Mouse (Mus musculus): ENCODE measurements at regions not wholly inside any gene's neighbourhood (a gene's known extent, or its start where the extent isn't known, plus 50 kb on each side); places are given as distances from the start of the nearest gene placed in this dataset.

GRCm38 (mm10) chr9:52301521-52301920 lies 133.1 kb upstream of the Zc3h12c start:
- no peak for DNase-seq (ENCODE audit: low spot score in 2 of 2)

GRCm38 (mm10) chr9:52298329-52298728 lies 130.0 kb upstream of the Zc3h12c start:
- DNase-seq (ENCODE audit: low spot score in 2 of 2) = peak; percentile 22 to 36

- no peak for DNase-seq (ENCODE audit: low spot score in 2 of 2)
These were observed 126.3 kb upstream of the Zc3h12c start for GRCm38 (mm10) chr9:52294699-52295098.

- no peak for DNase-seq (ENCODE audit: low spot score in 2 of 2)
These were observed 120.7 kb upstream of the Zc3h12c start for GRCm38 (mm10) chr9:52289069-52289468.

GRCm38 (mm10) chr9:52287761-52288275 lies 119.4 kb upstream of the Zc3h12c start:
- no peak for DNase-seq (ENCODE audit: low spot score in 2 of 2)

GRCm38 (mm10) chr9:52287246-52287651 lies 118.9 kb upstream of the Zc3h12c start:
- DNase-seq (ENCODE audit: low spot score in 2 of 2) = peak; percentile 64 to 78

GRCm38 (mm10) chr9:52286104-52286503 lies 117.7 kb upstream of the Zc3h12c start:
- no peak for DNase-seq (ENCODE audit: low spot score in 2 of 2)

GRCm38 (mm10) chr9:52283558-52283957 lies 115.2 kb upstream of the Zc3h12c start:
- no peak for DNase-seq (ENCODE audit: low spot score in 2 of 2)

GRCm38 (mm10) chr9:52280995-52281394 lies 112.6 kb upstream of the Zc3h12c start:
- DNase-seq (ENCODE audit: low spot score in 2 of 2) = no peak

- no peak for DNase-seq (ENCODE audit: low spot score in 2 of 2)
These were observed 112.2 kb upstream of the Zc3h12c start for GRCm38 (mm10) chr9:52280556-52280955.

GRCm38 (mm10) chr9:52278701-52279023 lies 110.3 kb upstream of the Zc3h12c start:
- DNase-seq (ENCODE audit: low spot score in 2 of 2) = no peak

GRCm38 (mm10) chr9:52277954-52278700 lies 109.8 kb upstream of the Zc3h12c start:
- no peak for DNase-seq (ENCODE audit: low spot score in 2 of 2)

- no peak for DNase-seq (ENCODE audit: low spot score in 2 of 2)
These were observed 105.6 kb upstream of the Zc3h12c start for GRCm38 (mm10) chr9:52273994-52274393.

- no peak for DNase-seq (ENCODE audit: low spot score in 2 of 2)
These were observed 104.3 kb upstream of the Zc3h12c start for GRCm38 (mm10) chr9:52272668-52273067.

GRCm38 (mm10) chr9:52271345-52272116 lies 103.2 kb upstream of the Zc3h12c start:
- no peak for DNase-seq (ENCODE audit: low spot score in 2 of 2)

- no peak for DNase-seq (ENCODE audit: low spot score in 2 of 2)
These were observed 93.2 kb upstream of the Zc3h12c start for GRCm38 (mm10) chr9:52261538-52261937.

- DNase-seq (ENCODE audit: low spot score in 2 of 2) = no peak
These were observed 91.1 kb upstream of the Zc3h12c start for GRCm38 (mm10) chr9:52259459-52259858.

- DNase-seq (ENCODE audit: low spot score in 2 of 2) = no peak
These were observed 87.3 kb upstream of the Zc3h12c start for GRCm38 (mm10) chr9:52255692-52256091.

- DNase-seq (ENCODE audit: low spot score in 2 of 2) = no peak
These were observed 86.1 kb upstream of the Zc3h12c start for GRCm38 (mm10) chr9:52254475-52254874.

- no peak for DNase-seq (ENCODE audit: low spot score in 2 of 2)
These were observed 83.1 kb upstream of the Zc3h12c start for GRCm38 (mm10) chr9:52251455-52251854.

GRCm38 (mm10) chr9:52246712-52247111 lies 78.3 kb upstream of the Zc3h12c start:
- no peak for DNase-seq (ENCODE audit: low spot score in 2 of 2)

- DNase-seq (ENCODE audit: low spot score in 2 of 2) = peak; percentile 12 to 25
These were observed 75.7 kb upstream of the Zc3h12c start for GRCm38 (mm10) chr9:52244081-52244480.

Measured in left cerebral cortex, adult 18-20 months (tissue).